Mouse (Mus musculus) heart, embryonic 14.5 days (tissue): ENCODE data around the gene Ptpro. TPM values are rescaled to one million over a fixed set of nuclear protein-coding genes. Genes with fewer than 3 reads are reported as not detected.

Source experiments
- ATAC-seq: fragments of 200-750 bp; cut with Nextera tagmentation; 2 replicates; pipeline ENCODE4 v1.8.0; 2017; ENCODE audit warnings: low read depth, moderate TSS enrichment; ENCODE audit not compliant: insufficient number of reproducible peaks, insufficient read depth, low FRiP score
- H3K27ac ChIP-seq, 2 experiments: fragments of 200-500 bp in 1 of 2; fragments of 300-500 bp in 1 of 2; sonication (generic) in 1 of 2; replicated peaks in 1 of 2; 2 replicates each; pipeline ENCODE4 v1.5.1; 2012 to 2014; ENCODE audit warnings: low read depth in 2 of 2, low read length in 2 of 2, control low read depth in 1 of 2, mild to moderate bottlenecking in 1 of 2, mixed read lengths in 1 of 2; ENCODE audit not compliant: control insufficient read depth in 1 of 2, insufficient read depth in 1 of 2
- H3K27me3 ChIP-seq: fragments of 300-500 bp; sonication (generic); 2 replicates; pipeline ENCODE4 v1.6.1; 2014; ENCODE audit warnings: mild to moderate bottlenecking, low read length, control low read depth; ENCODE audit not compliant: control insufficient read depth, insufficient read depth
- H3K36me3 ChIP-seq: fragments of 300-500 bp; sonication (generic); 2 replicates; pipeline ENCODE4 v1.6.1; 2014; ENCODE audit warnings: mild to moderate bottlenecking, control low read depth, low read length, mixed read lengths; ENCODE audit not compliant: control insufficient read depth, insufficient read depth
- H3K4me1 ChIP-seq, 2 experiments: fragments of 200-500 bp in 1 of 2; fragments of 300-500 bp in 1 of 2; sonication (generic) in 1 of 2; 2 replicates each; pipeline ENCODE4 v1.6.1; 2012 to 2014; ENCODE audit warnings: low read length in 2 of 2, control low read depth in 1 of 2, mixed read lengths in 1 of 2; ENCODE audit not compliant: control insufficient read depth in 2 of 2, insufficient read depth in 2 of 2
- H3K4me2 ChIP-seq: fragments of 300-500 bp; sonication (generic); 2 replicates; pipeline ENCODE4 v1.6.1; 2014; ENCODE audit warnings: mild to moderate bottlenecking, low read length
- H3K4me3 ChIP-seq, 2 experiments: fragments of 200-500 bp in 1 of 2; fragments of 300-500 bp in 1 of 2; sonication (generic) in 1 of 2; 2 replicates each; pipeline ENCODE4 v1.5.1; 2012 to 2014; ENCODE audit warnings: low read length in 2 of 2, mild to moderate bottlenecking in 2 of 2, control low read depth in 1 of 2, low read depth in 1 of 2, moderate library complexity in 1 of 2; ENCODE audit not compliant: control insufficient read depth in 1 of 2, insufficient read depth in 1 of 2
- H3K9ac ChIP-seq: fragments of 300-500 bp; sonication (generic); 2 replicates; pipeline ENCODE4 v1.6.1; 2014; ENCODE audit warnings: mild to moderate bottlenecking, low read length
- H3K9me3 ChIP-seq: fragments of 300-500 bp; sonication (generic); 2 replicates; pipeline ENCODE4 v1.6.1; 2016; ENCODE audit warnings: low read length, control low read depth; ENCODE audit not compliant: control insufficient read depth
- WGBS: fragments of 180-500 bp; shearing (Covaris S2); extraction: QIAGEN DNeasy Blood & Tissue Kit; methylation state at CpG from one replicate; pipeline ENCODE4 v1.1.7; 2014; 5-methylcytosine and 5-hydroxymethylcytosine counted together
- polyA plus RNA-seq: library from polyadenylated mRNA; unstranded; fragments of >200 nt; fragmentation: Nextera tagmentation; extraction: Ambion mirVana; gene quantifications from 2 replicates; pipeline ENCODE4 v1.2.1, GENCODE M21; 2014

Ptpro gene
- polyA plus RNA-seq, 1 experiment from 2014 or later, result 4.1 TPM

DNA sequence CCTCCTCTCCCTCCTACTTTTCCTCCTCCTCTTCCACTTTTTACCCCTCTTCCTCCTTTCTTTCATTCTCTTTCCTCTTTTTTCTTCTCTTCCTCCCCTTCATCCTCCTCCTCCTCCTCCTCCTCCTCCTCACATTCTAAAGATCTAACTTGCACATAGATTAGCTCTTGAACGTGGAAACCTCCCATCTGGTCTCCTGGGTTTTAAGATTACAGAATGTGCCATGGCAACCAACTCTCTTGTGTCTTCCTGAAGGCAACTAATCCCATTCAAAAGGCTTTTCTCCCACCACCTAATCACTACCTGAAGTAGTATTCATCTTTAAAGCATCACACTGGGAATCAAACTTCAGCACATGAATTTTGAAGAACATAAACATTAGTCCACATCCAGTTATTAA is 67.5 kb downstream of the Ptpro start:
- Histone ChIP-seq H3K27me3 (no peaks in the 10 kb centered on the region), H3K9me3 (no peaks in the 10 kb centered on the region), H3K9ac (no peak overlapping the region), H3K4me3 (no peak overlapping the region), H3K4me2 (no peak overlapping the region), H3K27ac (no peak overlapping the region), H3K36me3 (no peaks in the 10 kb centered on the region), H3K4me1 (peaks cover 14 to 32% of the 10 kb centered on the region in 2 experiments)
- ATAC-seq, result no peak
- WGBS, result 41% methylated on average over 1 of the region's 1 CpGs

DNA sequence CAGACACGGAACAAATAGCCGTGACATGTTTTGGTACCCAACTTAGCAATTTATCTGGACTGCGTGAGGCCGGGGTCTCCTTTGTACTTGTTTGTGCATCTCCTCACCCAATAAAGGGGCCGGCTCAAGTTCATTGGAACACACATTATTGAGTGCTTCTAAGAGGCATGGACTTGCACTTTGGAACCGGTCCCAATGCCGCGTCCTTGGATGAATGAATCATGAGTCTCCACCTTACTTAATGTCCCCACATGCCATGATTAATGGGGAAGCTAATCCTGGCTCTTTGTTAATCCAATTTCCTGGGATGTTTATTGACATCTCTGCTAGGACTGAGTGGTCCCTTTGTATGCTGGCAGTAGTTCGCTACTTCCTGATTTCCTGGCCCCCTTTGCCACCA is 75.6 kb downstream of the Ptpro start:
- ATAC-seq, result no peak
- no peaks in the 10 kb centered on the region for H3K27me3 ChIP-seq
- no peak overlapping the region for H3K4me3 ChIP-seq
- WGBS, result 88% methylated on average over 9 of the region's 9 CpGs
- H3K36me3 ChIP-seq, result no peaks in the 10 kb centered on the region
- H3K9ac ChIP-seq, result no peak overlapping the region
- H3K4me2 ChIP-seq, result no peak overlapping the region
- H3K4me1 ChIP-seq, result 0 out of 4 replicates have a peak, but pooled peaks cover 0 to 5% of the 10 kb centered on the region in 2 experiments
- no peaks in the 10 kb centered on the region for H3K9me3 ChIP-seq
- H3K27ac ChIP-seq, result no peak overlapping the region

DNA sequence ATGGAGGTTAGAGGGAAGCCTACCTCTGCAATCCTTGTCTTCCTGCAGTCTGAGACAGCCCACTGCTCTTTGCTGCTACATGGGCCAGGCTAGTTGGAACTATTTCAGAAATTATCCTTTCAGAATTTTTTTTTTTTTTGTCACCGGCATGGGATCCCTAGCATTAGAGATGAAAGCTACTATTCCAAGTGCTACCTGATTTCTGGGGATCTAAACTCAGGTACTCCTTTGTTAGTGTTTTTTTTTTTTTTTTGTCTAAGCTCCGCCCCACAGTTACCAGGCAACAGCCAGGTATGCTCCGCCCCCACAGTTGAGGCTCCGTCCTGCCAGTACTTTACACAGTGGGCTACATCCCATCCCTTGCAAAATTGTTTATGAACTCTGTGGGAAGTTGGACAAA is 76.1 kb downstream of the Ptpro start:
- no peak for ATAC-seq
- no peaks in the 10 kb centered on the region for H3K27me3 ChIP-seq
- no peaks in the 10 kb centered on the region for H3K9me3 ChIP-seq
- no peak overlapping the region for H3K9ac ChIP-seq
- no peak overlapping the region for H3K4me2 ChIP-seq
- no peak overlapping the region for H3K4me3 ChIP-seq
- no peak overlapping the region for H3K27ac ChIP-seq
- 83% methylated on average over 4 of the region's 4 CpGs for WGBS
- no peaks in the 10 kb centered on the region for H3K36me3 ChIP-seq
- H3K4me1 ChIP-seq, result 0 out of 4 replicates have a peak, but pooled peaks cover 0 to 5% of the 10 kb centered on the region in 2 experiments

DNA sequence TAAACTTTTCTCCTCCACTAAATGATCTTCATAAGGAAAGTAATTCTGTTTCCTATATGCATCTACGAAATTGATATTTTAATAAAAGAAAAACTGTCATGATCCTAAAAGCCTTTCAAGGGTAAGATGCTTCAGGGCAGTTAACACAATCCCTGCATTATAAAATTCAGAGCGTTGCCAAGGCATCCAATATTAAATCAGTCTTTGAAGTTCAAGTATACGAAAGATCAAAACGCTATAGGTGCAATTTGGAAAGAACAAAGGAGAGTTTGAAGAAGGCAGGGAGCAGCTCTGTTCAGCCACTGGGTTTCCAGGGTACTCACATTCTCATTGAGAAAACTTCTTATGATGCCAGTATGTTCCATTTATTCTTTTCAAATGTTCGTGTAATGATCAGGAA is 78.7 kb downstream of the Ptpro start:
- Histone ChIP-seq H3K27ac (no peak overlapping the region), H3K36me3 (no peaks in the 10 kb centered on the region), H3K9ac (no peak overlapping the region), H3K9me3 (no peaks in the 10 kb centered on the region), H3K4me1 (0 out of 4 replicates have a peak, but pooled peaks cover 0 to 5% of the 10 kb centered on the region in 2 experiments), H3K27me3 (no peaks in the 10 kb centered on the region), H3K4me2 (no peak overlapping the region), H3K4me3 (no peak overlapping the region)
- ATAC-seq, result no peak
- WGBS, result 80% methylated on average over 5 of the region's 5 CpGs

DNA sequence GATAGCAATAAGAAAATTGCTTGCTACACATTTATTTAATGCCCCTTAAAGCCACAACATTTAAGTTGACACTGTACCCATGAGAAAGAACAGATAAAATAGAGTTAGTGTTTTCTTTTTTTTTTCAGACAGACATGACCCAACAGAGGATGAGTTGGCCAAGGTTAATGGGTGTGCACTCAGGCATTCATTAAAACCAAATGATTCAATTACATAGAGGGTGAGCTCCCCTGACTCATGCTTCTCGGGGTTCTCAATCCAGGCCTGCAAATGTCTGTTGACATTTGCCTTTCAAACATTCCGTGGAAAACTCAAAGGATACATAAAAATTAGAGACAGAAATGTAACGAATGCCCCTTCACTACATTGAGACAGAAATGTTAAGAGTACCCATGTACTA is 79.7 kb downstream of the Ptpro start:
- H3K4me3 ChIP-seq, result no peak overlapping the region
- no peak overlapping the region for H3K4me2 ChIP-seq
- no peak for ATAC-seq
- peaks cover 4 to 5% of the 10 kb centered on the region in 2 experiments; a peak in 2 of 4 replicates for H3K4me1 ChIP-seq
- no peak overlapping the region for H3K9ac ChIP-seq
- 82% methylated on average over 3 of the region's 3 CpGs for WGBS
- no peak overlapping the region for H3K27ac ChIP-seq
- H3K27me3 ChIP-seq, result no peaks in the 10 kb centered on the region
- no peaks in the 10 kb centered on the region for H3K36me3 ChIP-seq
- H3K9me3 ChIP-seq, result no peaks in the 10 kb centered on the region

DNA sequence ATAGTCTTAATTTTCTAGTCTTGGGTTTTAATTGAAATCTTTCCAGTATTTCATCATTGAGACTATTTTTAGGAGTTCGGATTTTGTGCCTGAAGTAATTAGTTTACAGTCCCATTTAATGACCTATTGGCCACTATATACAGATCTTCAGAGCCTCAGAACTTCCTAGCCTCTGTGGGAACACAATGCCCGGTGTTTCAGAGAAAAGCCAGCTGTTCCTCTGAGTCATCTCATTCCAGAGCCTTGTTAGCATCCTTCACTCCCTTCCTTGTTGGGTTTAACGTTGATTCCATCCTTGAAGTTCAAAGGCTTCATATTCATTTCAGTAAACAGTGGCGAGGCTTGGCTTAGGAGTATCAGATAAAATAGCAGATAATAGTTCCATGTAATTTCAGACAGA is 87.0 kb downstream of the Ptpro start:
- Histone ChIP-seq H3K36me3 (no peaks in the 10 kb centered on the region), H3K27me3 (no peaks in the 10 kb centered on the region), H3K27ac (no peak overlapping the region), H3K4me2 (no peak overlapping the region), H3K9ac (no peak overlapping the region), H3K4me3 (no peak overlapping the region), H3K4me1 (peaks cover 0 to 4% of the 10 kb centered on the region in 2 experiments; a peak in 2 of 4 replicates), H3K9me3 (no peaks in the 10 kb centered on the region)
- no peak for ATAC-seq
- 47% methylated on average over 4 of the region's 4 CpGs for WGBS

DNA sequence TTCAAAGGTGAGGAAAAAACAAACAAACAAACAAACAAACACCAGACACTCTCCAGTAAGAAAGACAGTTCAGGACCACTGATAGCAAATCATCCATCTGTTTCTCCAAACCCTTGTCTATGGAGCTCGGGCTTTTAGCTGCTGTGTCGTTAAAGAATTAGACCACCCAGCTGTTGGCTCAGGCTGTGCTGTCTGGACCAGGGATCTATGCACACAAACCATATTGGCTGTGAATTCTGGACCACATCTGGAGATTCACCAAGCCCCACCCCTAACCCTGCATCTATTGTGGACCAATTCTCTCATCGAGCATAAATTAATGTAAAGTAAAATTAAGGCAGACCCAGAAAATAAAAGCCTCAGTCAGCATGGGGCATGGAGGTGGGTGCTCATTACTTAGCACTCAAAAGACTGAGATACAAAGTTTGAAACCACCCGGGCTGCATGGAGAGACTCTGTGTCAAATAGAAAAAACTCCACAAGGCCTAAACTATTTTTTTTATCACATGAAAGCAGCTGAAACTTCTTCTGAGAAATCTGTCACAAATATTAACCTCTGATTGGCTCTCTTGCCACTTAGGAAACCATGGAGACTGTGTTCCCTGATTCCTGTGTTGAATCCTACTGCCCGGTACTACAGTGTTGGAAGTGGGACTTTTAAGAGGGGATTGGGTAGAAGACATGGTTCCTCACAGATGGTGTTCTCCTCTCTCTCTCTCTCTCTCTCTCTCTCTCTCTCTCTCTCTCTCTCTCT is 91.7 kb downstream of the Ptpro start:
- WGBS, result 62% methylated on average over 5 of the region's 5 CpGs
- no peak for ATAC-seq
- no peaks in the 10 kb centered on the region for H3K9me3 ChIP-seq

DNA sequence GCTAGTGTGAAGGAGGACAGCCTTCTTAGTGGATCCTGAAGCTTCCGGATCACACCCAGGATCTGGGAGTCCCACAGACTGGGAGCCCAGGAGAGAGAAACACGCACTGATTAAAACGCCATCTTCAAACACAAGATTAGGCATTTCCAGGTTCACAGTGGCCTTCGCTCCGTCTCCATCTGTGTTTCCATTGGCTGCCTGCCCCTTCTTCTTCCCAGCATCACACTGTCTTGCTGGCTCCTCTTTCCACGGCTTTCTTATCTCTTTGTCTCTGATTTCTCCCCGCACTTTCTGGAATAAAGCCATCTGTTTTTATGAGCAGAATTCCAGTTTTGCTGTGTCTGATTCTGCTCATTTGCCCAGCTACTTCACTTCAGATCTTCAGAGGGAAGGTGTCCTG is 108.0 kb downstream of the Ptpro start:
- Histone ChIP-seq H3K27me3 (no peaks in the 10 kb centered on the region), H3K9ac (no peak overlapping the region), H3K4me3 (no peak overlapping the region), H3K4me2 (no peak overlapping the region), H3K36me3 (no peaks in the 10 kb centered on the region), H3K27ac (no peak overlapping the region), H3K4me1 (peaks cover 4 to 14% of the 10 kb centered on the region in 2 experiments; a peak in 3 of 4 replicates), H3K9me3 (no peaks in the 10 kb centered on the region)
- no peak for ATAC-seq
- WGBS, result 56% methylated on average over 7 of the region's 7 CpGs

More for the DNA sequence above, 91.7 kb downstream of the Ptpro start:
- Histone ChIP-seq H3K27me3 (no peaks in the 10 kb centered on the region), H3K27ac (no peak overlapping the region), H3K9ac (no peak overlapping the region), H3K4me1 (no peaks in the 10 kb centered on the region), H3K4me3 (no peak overlapping the region), H3K36me3 (no peaks in the 10 kb centered on the region), H3K4me2 (no peak overlapping the region)
